Mouse (Mus musculus): ENCODE results near the gene 4922502D21Rik.
"Not testable (repeated sequence)": the region's sequence is repeated elsewhere in the genome, so short reads cannot be mapped to it uniquely, and the experiment has no call there.

Gene 4922502D21Rik

GRCm38 (mm10) chr6:129331610-129332009, at the start of gene 4922502D21Rik:
Gene 4922502D21Rik, minus strand, starts transcription at chr6:129331796.
- no peak for ATAC-seq (ENCODE audit: insufficient number of reproducible peaks, low FRiP score, low TSS enrichment)

GRCm38 (mm10) chr6:129380454-129380853, 48.9 kb upstream of the 4922502D21Rik start:
- no peak for ATAC-seq (ENCODE audit: insufficient number of reproducible peaks, low FRiP score, low TSS enrichment)

- no peak for ATAC-seq (ENCODE audit: insufficient number of reproducible peaks, low FRiP score, low TSS enrichment)
Observed at GRCm38 (mm10) chr6:129374937-129375471, 43.4 kb upstream of the 4922502D21Rik start.

- no peak for ATAC-seq (ENCODE audit: insufficient number of reproducible peaks, low FRiP score, low TSS enrichment)
Observed at GRCm38 (mm10) chr6:129369374-129370132, 38.0 kb upstream of the 4922502D21Rik start.

- peak; percentile 76 for ATAC-seq (ENCODE audit: insufficient number of reproducible peaks, low FRiP score, low TSS enrichment)
Observed at GRCm38 (mm10) chr6:129365959-129366359, 34.4 kb upstream of the 4922502D21Rik start.

- no peak for ATAC-seq (ENCODE audit: insufficient number of reproducible peaks, low FRiP score, low TSS enrichment)
Observed at GRCm38 (mm10) chr6:129363942-129364341, 32.3 kb upstream of the 4922502D21Rik start.

- no peak for ATAC-seq (ENCODE audit: insufficient number of reproducible peaks, low FRiP score, low TSS enrichment)
Observed at GRCm38 (mm10) chr6:129359515-129359914, 27.9 kb upstream of the 4922502D21Rik start.

- no peak for ATAC-seq (ENCODE audit: insufficient number of reproducible peaks, low FRiP score, low TSS enrichment)
Observed at GRCm38 (mm10) chr6:129356430-129356829, 24.8 kb upstream of the 4922502D21Rik start.

- ATAC-seq (ENCODE audit: insufficient number of reproducible peaks, low FRiP score, low TSS enrichment), result no peak
Observed at GRCm38 (mm10) chr6:129355774-129356173, 24.2 kb upstream of the 4922502D21Rik start.

GRCm38 (mm10) chr6:129351091-129351490, 19.5 kb upstream of the 4922502D21Rik start:
- no peak for ATAC-seq (ENCODE audit: insufficient number of reproducible peaks, low FRiP score, low TSS enrichment)

GRCm38 (mm10) chr6:129349524-129350352, 18.1 kb upstream of the 4922502D21Rik start:
- ATAC-seq (ENCODE audit: insufficient number of reproducible peaks, low FRiP score, low TSS enrichment), result no peak

GRCm38 (mm10) chr6:129344408-129344807, 12.8 kb upstream of the 4922502D21Rik start:
- ATAC-seq (ENCODE audit: insufficient number of reproducible peaks, low FRiP score, low TSS enrichment), result no peak

GRCm38 (mm10) chr6:129342391-129342790, 10.8 kb upstream of the 4922502D21Rik start, which contains the start of gene Clec12a:
Gene Clec12a, plus strand, starts transcription at chr6:129342691.
- ATAC-seq (ENCODE audit: insufficient number of reproducible peaks, low FRiP score, low TSS enrichment), result not testable (repeated sequence)

- ATAC-seq (ENCODE audit: insufficient number of reproducible peaks, low FRiP score, low TSS enrichment), result no peak
Observed at GRCm38 (mm10) chr6:129337751-129338150, 6.2 kb upstream of the 4922502D21Rik start.

GRCm38 (mm10) chr6:129333674-129334078, 2.1 kb upstream of the 4922502D21Rik start:
- ATAC-seq (ENCODE audit: insufficient number of reproducible peaks, low FRiP score, low TSS enrichment), result peak; percentile 76

- no peak for ATAC-seq (ENCODE audit: insufficient number of reproducible peaks, low FRiP score, low TSS enrichment)
Observed at GRCm38 (mm10) chr6:129326568-129327150, 4.9 kb downstream of the 4922502D21Rik start.

GRCm38 (mm10) chr6:129326016-129326415, 5.6 kb downstream of the 4922502D21Rik start:
- no peak for ATAC-seq (ENCODE audit: insufficient number of reproducible peaks, low FRiP score, low TSS enrichment)

GRCm38 (mm10) chr6:129319331-129319730, 12.3 kb downstream of the 4922502D21Rik start:
- ATAC-seq (ENCODE audit: insufficient number of reproducible peaks, low FRiP score, low TSS enrichment), result no peak

GRCm38 (mm10) chr6:129318395-129318794, 13.2 kb downstream of the 4922502D21Rik start:
- no peak for ATAC-seq (ENCODE audit: insufficient number of reproducible peaks, low FRiP score, low TSS enrichment)

- no peak for ATAC-seq (ENCODE audit: insufficient number of reproducible peaks, low FRiP score, low TSS enrichment)
Observed at GRCm38 (mm10) chr6:129316463-129316862, 15.1 kb downstream of the 4922502D21Rik start.

GRCm38 (mm10) chr6:129315698-129316097, 15.9 kb downstream of the 4922502D21Rik start:
- no peak for ATAC-seq (ENCODE audit: insufficient number of reproducible peaks, low FRiP score, low TSS enrichment)
